Mouse (Mus musculus) urinary bladder, postnatal 10 days (tissue): ENCODE measurements around the gene Wnt9b.

Source experiments
- DNase-seq: peaks from one replicate; pipeline ENCODE4 v3.0.0; 2022; ENCODE audit warnings: low spot score

Wnt9b gene

DNA sequence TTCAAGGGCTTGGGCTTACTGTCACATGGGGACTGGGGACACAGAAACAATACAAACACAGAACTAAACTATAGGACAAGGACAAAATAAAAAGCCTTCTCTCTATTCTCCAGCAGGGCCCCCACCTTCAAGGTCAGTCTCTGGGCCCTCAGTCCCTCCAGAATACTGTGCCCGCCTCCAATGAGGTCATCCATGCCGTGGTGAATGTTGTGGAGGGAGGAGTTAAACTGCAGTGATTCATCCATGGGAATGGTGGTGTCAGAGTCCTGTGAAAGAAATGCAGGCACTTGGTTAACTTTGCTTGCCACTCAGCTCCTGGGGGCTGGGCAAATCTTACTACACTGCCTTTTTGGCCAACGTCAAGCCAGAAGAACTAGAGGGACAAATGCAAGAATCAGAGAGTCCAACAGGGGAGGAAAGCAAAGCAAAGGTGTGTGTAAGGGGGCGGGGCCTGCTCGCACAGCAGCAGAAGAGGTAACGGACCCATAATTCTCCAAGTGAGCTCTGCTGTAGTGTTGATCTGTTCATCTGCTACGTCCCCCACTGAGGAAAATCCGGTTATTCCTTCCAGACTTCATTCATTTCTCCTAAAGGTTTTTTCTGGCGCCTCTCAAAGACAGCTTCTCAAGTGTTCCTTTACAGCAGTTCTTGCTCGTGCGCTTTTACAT lies 65.8 kb downstream of the Wnt9b start:
- DNase-seq, result no peak
